Mouse (Mus musculus): ENCODE results near the gene Fcrlb.
A peak's percentile ranks its signal among the peaks of the same experiment; 100 is the strongest.

The Fcrlb gene

DNA sequence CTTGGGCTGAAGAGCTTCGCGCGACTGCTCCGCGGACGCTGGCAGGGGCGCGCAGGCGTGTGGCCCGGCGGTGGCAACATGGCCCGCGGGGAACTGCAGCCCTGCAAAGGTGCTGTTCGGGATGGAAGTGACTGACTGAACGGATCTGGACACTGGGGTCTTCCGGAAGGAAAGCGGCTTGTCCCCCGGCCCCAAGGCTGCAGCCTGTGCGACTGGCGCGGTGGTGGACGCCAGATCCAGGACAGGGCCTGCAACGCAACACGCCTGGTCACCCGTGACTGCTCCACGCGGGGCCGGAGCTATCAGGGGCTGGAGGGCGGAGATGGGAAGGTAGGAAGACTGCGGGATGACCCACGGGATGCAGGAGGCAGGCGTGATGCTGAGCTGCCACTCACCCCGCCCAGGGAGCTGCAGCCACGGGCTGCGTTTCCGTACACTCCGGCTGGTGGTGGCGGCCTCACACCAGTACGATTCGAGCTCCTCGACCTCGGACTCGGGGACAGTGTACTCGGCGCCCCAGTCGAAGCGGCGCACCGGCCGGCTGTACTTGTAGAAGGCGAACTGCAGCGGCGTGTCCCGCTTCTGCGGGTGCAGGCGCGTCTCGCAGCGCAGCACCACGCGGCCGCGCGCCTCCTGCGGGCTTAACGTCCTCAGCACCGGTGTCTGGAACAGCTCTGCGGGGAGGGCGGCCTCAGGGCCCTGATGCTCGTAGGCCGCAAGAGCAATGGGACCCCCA, 5.1 kb downstream of the Fcrlb start:
- DNase-seq: peak; percentile 55 to 66

DNA sequence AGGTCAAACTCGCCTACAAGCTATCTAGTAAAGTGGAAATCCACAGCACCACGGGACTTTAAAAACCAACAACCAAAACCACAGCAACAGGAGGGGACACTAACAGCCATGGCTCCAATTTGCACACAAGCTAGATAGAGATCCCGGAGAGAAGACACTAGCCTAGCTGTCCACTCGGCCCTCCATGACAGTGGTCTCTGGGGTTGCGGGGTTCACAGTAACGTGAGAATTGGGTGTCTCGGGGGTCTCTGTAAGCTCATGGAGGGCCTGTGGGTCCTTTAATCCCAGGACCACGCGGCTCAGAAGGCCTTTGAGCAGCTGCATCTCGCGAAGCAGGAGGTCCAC, 5.7 kb downstream of the Fcrlb start:
- DNase-seq: no peak

DNA sequence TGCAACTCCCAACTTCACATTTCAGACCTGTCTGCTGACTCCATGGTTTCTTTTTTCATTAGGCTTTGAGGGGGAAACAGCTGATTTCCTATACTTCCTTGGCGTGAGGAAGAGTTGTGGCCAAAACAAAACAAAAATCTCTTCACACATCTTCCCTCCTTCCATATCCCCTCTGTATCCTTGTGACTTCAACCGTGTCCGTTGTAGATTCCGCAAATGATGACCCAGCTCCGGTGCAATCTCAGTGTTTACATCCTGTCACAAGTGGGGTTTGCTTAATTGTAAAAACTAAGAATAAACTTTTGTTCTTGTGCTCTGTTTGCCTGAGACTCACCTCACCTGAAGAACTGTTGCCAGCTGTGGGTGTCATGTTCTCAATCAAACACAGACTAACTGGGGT, 9.3 kb downstream of the Fcrlb start:
- no peak for DNase-seq

DNA sequence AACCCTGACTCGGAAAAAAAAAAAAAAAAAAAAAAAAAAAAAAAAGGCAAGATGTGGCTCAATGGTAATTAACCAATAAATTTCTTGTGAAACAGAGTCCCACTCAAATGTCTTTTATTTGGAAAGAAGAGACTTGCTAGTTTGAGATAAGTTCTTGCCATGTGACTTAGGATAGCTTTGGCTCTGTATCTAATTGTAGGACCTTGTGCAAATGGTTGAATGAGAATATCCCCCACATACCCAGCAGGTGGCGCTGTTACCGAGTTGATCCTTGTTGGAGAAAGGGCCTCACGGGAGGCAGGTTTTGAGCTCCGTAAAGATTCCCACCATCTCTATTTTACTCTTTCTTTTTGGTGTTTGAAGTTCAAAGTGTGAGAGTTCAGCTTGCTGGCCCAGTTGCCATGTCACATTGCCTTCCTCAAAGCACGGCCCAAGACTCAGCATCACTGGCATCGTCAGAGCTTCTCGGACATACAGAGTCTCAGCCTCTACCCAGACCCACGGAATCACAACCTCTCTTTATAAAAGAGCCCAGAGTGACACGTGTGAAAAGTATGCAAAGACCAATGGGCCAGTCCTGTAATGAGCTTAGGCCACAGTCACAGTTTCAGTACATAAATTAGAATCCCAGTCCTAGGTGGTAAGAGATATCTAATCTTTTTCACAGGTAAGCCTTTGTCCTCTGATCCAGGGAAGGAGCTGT, 11.1 kb downstream of the Fcrlb start:
- peak; percentile 95 for DNase-seq

DNA sequence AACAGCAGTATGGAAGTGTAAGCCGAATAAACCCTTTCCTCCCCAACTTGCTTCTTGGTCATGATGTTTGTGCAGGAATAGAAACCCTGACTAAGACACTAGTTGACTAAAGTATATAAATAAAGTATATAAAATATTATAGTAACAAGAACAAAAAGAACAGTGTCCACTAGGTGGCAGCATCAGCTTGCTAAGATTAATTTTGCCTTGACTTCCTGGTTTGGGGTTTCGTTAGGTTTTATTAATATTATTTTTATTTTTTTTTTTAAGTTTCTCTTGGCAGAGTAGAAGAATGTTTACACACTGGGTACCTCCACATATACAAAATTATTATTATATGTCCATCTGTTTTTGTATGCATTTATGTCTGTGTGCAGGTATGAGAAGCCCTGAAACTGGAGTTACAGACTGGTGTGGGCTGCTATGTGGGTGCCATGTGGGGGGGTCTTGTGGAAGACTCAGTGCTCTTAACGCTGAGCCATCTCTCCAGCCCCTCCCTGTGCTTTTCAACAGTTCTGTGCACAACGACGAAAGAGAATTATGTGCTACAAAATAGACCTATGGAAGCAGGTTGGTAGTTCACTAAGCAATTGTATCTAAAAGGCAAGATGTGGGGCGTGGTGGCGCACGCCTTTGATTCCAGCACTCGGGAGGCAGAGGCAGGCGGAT, 11.8 kb downstream of the Fcrlb start:
- DNase-seq: peak; percentile 81 to 82

DNA sequence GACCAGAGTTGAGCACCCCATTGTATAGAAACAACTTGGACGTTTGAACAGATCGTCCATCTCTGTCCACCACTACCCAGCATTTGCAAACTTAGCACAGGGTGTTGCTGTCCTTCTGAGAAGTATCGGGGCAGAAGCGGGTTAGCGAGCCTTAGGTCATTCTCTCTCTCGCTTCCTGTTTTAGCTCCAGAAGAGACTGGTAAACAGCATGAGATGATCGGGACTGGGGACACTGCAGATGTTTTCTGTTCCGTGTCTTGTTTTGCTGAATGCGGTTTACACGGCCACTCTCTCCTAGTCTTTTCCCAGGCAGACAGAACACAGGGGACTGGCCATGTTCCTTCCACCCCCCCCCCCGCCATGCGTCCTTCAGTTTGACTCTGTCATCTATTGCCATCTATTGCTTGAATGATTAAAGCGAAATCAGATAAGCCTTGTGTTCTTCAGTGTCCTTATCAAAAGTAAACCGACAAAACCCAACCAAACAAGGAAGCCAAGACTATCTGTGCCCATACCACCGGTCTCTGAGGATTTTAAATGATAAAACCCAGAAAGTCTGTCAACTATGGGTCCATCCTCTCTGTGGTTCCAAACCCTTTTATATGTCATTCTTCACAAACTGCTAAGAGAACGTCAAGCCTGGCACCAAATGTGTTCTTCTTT, 14.2 kb downstream of the Fcrlb start:
- peak; percentile 26 to 38 for DNase-seq

DNA sequence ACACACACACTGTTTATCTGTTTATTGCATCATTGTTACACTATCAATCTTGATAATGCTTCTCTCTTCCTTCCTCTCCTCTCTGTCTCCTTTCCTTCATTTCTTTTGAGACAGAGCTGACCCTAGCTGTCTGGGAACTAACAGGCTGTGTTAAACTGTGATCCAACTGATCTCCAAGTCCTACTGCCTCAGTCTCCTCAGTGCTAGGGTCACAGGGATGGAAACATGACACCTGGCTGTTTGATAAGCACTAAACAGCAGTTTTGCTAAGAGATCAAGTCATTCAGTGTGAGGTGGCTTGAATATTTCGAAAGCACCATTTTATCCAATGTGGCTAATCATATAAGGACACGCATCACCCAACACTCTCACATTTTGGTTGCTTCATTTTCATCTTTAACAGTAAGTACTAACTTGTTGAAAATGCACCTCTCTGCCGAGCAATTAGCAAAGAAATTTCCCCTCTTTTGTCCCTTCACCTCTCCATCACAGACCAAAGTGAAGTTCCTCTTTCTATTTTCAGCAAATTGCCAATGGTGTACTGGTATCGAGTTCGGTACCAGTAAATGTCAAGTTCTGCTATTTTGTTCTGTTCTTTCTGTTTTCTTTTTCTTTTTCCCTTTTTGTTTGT, 16.0 kb downstream of the Fcrlb start:
- DNase-seq: peak; percentile 35 to 43

DNA sequence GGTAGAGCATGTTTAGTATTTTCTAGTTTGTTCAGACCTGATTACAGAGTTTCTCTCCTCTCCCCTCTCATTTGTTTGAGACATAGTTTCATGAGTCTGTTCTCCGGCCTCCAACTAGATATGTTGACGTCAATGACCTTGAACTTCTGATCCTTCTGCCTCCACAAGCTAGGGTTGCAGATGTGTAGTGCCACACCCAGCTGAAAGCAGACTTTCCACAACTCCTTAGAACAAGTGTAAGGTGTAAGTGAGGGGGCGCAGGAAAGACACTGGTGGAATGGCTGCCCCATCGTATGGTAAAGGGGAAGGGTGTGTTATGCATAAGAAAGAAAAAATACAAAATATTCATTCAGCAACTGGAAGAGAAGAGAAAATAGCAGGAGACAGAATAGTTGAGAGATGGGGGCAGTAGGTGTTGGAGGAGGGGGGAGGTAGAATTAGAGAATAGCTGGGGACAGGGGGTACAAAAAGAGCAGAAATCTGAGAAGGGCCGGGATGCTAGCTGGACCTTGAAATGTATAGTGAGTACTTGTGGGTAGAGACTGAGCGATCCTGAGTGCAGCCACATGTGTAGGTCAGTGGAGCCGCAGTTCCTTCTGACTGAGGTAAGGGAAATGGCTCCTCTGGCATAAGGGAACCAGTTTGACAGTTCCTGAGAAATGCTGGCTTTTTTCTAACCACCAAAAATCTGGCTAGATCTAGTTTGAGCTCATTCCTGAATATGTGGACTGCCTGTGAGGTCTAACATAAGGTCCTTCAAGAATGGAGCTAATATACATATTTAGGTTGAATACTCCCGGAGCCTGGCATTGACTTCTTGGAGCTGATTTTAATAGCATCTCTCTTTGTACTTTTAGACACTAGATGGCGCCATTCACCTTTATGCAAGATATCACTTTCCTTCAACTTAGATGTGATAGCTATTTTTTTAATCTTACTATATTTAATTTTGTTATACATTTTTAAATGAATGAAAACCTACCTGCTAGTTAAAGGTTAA, 17.8 kb downstream of the Fcrlb start:
- peak; percentile 49 to 50 for DNase-seq

DNA sequence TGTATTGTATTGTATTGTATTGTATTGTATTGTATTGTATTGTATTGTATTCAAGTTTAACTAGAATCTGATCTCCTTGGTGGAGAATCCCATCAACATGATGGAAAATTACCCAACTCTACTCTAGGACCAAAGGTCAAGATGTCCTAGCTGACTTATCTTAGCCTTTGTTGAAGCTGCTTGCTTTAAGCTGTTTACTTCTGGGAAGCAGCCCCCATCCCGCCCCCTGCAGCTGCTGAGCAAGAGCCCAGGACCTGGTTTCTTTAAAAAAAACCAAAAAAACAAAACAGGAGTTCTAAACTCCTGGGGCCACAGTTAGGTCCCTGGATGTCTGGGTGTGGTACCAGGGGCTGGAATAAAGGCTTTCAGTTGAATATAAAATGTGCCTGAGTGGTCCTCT, 20.5 kb downstream of the Fcrlb start:
- DNase-seq: no peak

DNA sequence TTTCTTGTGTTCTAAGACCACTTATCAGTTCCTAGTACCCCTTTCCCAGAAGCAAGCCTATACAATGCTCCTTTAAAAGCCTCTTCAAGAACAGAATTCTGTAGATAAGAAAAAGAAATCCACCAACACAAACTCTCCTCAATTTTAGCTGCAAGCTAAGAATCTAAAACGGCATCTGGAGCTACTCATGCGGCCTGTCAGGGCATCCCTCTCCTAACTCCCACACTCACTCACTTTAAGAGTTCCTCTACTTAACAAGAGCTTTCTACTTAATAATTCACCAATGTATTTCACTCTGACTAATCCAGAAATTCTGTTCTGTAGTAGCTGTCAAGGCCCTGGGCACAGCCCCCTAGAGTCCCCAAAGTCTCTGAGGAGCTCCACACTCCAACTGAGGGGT, 21.1 kb downstream of the Fcrlb start:
- DNase-seq: no peak

DNA sequence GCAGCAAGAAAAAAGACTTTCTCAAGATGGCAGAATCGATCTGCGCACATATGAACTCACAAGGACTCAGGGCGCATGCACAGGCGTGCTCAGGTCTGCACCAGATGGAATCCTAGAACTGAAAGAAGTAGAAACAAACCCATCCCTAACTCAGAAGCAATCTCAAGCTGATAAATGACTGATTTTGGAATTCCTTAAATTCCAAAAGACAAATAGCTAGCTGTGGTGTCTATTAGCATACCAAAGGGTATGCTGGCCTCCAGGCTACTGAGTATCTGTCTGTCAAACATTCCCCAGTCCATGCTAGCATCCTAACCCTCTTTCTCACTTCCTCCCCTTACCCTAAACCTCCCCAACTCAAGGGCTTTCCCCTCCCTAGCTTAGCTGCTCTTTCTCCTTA, 23.4 kb downstream of the Fcrlb start:
- no peak for DNase-seq

DNA sequence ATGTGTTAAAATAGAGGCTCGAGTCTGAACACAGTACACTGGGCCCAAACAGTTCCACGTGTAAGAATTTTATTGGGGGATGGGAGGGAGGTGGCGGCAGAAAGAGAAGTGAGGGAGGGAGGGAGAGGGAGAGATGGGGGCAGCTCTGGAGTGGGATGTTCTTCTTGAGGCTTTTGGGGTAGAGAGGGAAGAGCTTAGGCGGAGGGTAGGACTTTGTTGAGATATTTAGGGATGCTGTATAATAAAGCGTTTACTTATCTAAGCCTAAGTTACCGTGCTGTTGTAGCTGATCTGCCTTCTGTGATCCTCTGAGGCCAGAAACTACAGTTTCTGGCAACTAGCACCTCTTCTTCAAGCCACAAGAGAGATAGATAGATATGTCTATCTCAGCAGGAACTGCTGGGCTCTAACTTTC, 26.7 kb downstream of the Fcrlb start:
- DNase-seq: no peak

DNA sequence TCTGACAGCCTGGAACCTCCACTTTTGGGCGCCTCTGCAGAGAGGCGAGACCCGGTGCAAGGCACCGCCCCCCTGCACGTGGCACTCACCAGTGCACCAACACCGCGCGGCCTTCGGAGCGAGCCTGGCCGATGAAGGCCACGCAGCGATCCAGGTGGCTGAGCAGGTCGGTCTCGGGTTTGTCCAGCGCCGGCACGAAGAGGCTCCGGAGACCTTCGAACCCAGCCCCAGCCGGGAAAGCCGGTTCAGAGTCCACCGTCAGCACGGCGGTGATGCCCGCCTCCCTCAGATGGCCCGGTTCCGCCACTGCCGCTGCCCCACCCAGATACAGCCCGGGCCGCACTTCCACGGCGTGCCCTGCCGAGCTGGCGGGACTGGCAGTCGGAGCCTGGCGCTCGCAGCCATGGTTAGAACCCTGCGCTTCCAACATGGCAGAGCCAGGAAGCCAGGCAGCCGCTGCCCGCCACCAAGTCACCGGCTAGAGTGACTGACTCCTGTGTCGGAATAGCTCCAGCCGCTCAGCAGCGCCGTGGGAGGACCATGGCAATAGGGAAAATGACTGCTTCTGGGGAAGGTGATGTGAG, 27.7 kb downstream of the Fcrlb start, which contains the start of the genes Gm26620 and Dusp12:
Gene Gm26620 (plus strand): TSS at position 88 of the 584 bp plus-strand sequence.
Gene Dusp12 (minus strand): TSS at position 563 of the 584 bp plus-strand sequence.
- DNase-seq: peak; percentile 88

DNA sequence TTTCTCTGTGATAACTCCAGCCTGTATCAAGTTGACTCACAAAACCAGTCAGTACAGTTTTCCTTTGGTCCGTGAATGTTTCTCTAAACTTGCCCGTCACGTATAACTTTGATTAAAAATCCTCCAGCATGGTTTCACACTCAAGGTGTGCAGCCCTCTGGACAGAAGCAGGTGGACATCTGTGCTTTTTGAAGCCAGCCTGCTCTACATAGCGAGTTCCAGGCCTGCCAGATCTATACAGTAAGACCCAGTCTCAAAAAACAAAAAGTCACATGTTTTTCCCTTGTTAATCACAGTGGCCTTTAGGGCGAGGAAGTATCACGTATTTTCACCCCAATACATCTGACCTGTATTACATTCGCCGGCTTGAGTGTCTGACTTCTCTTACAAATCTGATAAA, 28.4 kb downstream of the Fcrlb start:
- DNase-seq: no peak

DNA sequence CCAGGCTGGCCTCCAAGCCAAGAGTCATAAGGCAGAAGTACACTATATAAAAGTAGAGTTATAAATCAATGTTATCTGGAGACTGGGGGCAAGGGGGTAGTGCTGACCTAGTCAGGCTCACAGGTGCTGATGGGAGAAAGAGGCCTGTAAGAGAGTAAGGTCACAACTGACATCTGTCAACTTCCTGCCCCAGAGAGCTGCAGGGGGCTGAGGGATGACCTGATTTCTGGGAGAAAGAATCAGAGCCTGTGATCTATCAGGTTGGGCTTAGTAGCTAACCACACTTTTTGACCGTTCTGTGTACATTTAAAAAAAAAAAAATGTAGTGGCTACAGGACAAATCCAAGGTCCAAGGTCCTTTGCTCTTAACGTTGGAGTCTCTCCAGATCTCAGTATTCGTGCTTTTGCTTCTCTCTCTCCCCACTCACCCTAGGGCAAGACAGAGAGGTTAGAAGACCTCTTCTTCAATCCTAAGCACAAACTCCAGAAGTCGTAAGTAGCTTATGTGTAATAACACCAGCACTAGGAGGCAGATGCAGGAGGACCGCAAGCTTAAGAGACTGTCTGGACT, 29.7 kb downstream of the Fcrlb start:
- DNase-seq: no peak

DNA sequence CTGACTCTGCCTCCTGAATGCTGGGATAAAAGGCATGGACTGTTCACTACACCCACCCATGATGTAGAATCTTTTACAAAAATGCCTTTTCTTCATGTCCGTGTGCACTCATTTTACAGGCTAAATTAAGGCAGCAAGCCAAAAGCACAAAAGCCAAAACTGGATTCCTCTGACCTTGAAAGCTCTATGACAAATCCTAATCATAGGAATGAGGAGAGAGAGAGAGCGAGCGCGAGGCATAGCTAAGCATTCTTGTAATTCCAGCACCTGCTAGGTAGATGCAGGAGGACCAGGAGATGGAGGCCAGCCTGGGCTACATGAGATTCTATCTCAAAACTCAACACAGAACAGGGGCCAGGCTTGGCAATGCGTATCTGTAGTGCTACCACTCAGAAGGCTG, 35.8 kb downstream of the Fcrlb start:
- DNase-seq: no peak

DNA sequence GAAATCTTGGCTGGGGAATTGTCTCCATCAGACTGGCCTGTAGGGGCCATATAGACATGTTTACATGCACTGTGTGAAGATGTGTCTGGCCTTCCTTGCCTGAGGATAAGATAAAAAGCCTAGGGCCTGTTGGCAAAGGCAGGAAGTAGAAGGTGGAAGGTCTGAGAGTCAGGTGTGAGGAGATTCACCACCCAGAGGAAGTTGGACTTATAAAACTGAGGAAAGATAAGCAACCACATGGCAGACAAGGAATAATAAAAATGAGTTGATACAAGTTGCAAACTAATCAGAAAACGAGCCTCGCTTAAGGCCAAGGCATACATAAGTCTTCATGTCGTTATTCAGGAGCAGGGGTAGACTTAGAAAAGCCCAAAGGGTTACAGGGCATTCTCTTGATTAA, 37.1 kb downstream of the Fcrlb start:
- DNase-seq: no peak

DNA sequence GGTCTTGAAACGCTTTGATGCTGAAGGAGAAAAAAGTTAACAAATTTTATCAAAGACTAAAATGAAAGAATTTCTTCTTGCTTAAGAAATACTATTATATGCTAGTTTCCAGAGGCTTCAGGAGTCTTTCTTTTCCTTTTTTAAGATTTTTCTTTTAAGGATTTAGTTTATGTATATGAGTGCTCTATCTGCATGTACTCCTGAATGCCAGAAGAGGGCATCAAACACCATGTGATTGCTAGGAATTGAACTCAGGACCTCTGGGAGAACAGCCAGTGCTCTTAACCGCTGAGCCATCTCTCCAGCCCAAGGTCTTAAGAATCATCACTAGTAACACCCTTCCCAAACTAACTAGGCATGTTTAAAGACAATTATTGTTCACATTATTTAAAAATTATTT, 40.8 kb downstream of the Fcrlb start:
- DNase-seq: no peak

DNA sequence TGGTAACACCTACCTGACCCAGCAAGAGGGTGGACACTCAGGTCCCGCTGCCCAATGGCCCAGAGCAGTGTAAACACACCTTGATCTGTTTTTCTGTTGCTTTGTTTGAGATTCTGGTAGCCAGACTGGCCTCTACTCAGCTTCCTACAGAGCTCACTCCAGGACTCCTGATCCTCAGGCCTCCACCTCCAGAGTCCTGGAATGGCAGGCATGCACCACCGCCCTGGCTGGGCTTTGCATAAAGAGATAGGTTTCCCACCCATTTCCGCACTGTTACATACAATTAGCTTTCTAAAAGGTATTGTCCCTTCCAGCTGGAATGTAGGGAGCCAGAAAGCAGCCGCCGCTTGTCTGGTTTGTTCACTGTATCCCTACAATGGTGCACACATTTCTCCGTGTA, 41.3 kb downstream of the Fcrlb start:
- DNase-seq: no peak

DNA sequence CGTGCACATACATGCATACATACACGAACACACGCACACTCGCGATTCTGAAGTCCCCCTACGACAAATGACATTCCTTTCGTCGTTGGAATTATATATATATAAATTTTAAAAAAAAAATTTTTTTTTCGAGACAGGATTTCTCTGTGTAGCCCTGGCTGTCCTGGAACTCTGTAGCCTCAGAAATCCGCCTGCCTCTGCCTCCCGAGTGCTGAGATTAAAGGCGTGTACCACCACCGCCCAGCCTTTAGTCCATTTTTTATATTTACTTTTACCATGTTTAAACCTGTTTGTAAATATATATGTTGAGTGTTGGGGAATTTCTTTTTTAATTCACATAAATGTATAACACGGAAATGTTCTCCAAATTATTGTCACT, 43.8 kb downstream of the Fcrlb start:
- DNase-seq: no peak

Data from B cell, adult 2 months (primary cell).